Mouse (Mus musculus): ENCODE results near the gene E2f3.

DNA sequence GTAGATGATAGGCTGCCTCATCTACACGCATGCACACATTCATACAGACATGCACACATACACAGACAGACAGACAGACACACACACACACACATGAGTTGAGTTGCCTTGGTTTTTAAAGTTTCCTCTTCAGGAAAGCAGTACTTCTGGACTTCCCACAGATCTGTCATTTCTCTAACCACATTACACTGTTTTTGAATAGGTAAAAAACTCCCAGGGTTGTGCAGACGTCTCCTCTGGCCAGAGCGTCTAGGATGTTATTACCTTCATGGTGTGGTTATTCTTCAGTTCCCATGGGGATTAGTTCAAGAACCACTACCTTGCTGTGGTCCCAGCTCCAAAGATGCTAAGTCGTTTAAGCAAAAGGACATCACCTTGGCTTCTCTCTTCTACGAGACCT is 18.5 kb downstream of the E2f3 start:
- no peak for TF ChIP-seq CTCF (IDR thresholded peaks at IDR 0.05; ENCODE audit: low read depth)
- TF ChIP-seq EP300 (IDR thresholded peaks at IDR 0.05; ENCODE audit: low read depth) = no peak
